Mouse (Mus musculus): ENCODE measurements around the gene Eid1.

The Eid1 gene

DNA sequence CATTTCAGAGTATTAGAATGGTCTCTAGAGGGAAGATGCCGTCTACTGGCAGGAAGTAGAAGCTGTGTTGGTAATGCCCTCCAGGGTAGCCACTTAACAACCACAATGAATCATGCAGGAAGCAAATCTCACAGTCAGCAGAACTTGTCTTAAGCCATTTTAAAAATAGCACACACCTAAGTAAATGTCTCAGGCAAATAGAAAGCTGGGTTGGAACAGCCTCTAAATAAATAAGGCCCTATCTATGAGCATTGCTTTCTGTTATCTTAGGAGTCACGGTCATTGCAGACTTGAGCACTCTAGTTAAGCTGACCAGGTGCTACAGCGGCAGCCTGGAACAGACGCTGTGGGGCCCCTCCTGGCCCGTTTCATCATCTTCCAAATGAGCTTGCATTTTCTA, 5.7 kb upstream of the Eid1 start:
- in situ Hi-C loops (cut with MboI): loop anchor here (25.0 kb wide), 1 partner anchor 845 kb away; the partner anchor contains the start of gene Atp8b4

DNA sequence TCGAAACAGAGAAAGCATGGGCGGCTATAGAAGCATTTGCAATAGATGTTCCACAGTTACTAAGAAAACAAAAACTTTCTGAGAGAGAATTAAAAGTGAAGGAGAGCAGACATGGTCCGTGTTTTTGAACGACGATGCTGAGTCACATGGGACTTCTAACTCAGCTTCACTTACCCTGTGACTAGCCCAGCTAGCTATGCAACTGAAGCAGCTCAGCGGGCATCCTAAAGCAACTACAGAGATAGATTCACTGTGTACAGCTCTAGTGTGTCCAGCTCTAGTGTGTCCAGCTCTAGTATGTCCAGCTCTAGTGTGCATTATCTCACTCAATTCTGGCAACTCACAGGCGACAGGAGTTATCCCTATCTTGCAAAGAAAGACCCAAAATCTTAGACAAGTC, 5.2 kb upstream of the Eid1 start:
- in situ Hi-C loops (cut with MboI): loop anchor here (25.0 kb wide), 1 partner anchor 845 kb away; the partner anchor contains the start of gene Atp8b4

DNA sequence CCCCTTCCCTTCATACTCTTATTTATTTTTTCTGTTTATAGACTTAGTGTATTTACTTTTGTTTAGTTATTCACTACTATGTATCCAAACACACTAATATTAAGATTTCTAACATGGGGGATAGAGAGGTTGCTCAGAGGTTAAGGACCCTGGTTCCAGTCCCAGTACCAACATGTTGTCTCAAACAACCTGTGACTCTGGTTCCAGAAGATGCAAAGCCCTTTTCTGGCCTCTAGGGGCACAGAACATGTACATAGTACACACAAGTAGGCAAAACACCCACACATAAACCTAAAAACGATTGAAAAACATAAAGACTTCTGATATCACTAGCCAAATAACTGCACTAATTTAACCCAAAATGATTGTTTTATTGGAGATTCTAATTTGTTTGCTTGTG, 2.0 kb upstream of the Eid1 start:
- in situ Hi-C loops (cut with MboI): loop anchor here (25.0 kb wide), 1 partner anchor 841 kb away; the partner anchor contains the start of gene Atp8b4

DNA sequence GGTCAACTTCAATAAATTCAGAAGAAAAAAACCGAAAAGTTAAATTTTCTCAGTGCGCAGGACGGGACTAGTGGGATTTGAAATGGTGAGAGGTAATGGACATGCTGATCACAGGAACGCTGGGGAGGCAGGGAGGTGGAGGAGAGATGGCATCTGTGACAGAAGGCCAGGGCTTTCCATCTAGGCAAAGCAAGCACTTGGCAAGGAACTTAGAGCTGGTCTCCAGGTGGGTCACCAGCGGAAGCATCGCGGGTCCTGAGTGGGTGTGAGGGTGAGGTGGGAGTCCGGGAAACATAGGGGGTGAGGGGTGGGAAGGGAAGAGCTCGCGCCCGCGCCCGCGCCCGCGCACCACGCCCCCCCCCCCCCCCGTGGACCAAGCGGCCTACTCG, 333 bp upstream of the Eid1 start:
- in situ Hi-C loops (cut with MboI): loop anchor here (25.0 kb wide), 1 partner anchor 840 kb away; the partner anchor contains the start of gene Atp8b4

DNA sequence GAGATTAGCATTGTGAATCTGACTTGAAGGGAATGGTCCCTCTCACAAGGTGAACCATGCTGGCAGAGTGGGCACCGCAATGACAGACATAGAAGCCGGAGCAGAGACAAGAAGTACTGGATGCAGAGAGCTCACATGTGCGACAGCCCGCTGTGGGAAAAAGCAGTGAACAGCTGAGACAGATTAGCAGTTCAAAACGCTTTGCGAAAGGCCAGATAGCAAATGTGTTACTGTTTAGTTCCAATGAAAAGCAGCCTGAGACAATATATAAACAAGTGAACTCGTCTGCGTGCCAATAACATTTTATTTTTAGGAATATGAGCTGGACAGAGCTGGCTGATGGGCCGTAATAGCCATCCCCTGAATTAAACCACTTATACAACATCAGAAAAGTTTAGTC, 8.9 kb downstream of the Eid1 start:
- in situ Hi-C loops (cut with MboI): no loop called here

DNA sequence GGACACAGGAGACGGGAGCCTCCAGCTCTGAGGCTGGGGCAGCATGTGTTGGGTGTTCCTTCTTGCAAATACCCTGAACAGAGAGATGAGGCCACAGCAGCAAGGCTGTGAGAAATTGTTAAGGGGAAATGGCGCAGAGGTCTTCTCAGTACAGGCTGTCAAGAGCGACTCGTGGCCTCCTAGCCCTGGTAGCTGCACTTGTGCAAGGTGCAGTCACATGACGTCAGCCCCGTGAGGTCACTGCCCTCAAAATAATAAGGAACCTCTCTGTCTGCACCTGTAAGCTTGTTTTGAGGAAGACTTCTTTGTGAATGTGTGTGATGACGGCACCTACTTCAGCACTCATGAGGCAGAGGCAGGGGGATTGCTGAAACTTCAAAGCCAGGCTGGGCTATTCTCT, 11.0 kb downstream of the Eid1 start:
- in situ Hi-C loops (cut with MboI): no loop called here

DNA sequence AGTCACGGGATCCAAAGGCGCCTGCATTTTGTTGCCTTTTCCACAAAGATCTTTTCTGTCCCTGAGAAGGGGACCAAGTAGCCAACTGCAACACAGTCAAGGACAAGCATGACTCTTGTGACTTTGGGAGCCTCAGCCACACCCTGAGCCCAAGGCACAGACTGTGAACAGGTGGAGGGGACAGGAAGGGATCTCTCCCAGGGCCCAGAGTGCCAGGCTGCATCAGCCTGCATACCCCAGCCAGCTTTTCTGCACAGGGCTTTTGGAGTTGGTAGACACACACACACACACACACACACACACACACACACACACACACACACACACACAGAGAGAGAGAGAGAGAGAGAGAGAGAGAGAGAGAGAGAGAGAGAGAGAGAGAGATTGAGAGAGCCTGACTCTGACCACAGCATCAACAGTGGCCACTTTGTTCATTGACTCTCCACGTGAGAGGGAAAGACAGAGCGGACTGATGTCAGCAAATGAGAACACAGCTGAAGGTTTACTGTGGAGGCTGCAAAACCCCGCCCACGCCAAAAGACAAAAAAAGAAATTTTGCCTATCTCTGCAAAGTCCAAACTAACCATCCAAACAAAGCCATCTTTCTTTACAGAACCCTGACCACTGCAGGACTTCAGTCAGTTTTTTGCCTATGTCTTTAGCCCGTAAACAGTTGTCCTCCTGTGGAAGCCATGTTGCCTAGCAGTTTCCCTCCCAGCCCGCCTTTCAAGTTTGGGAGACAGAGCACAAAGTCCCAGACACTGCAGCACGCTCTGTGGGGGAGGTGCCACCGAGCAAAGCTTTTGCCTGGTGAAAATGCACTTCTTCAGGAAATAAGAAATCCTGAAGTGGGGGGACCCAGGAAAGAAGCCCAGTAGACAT, 11.9 kb downstream of the Eid1 start:
- in situ Hi-C loops (cut with MboI): no loop called here

DNA sequence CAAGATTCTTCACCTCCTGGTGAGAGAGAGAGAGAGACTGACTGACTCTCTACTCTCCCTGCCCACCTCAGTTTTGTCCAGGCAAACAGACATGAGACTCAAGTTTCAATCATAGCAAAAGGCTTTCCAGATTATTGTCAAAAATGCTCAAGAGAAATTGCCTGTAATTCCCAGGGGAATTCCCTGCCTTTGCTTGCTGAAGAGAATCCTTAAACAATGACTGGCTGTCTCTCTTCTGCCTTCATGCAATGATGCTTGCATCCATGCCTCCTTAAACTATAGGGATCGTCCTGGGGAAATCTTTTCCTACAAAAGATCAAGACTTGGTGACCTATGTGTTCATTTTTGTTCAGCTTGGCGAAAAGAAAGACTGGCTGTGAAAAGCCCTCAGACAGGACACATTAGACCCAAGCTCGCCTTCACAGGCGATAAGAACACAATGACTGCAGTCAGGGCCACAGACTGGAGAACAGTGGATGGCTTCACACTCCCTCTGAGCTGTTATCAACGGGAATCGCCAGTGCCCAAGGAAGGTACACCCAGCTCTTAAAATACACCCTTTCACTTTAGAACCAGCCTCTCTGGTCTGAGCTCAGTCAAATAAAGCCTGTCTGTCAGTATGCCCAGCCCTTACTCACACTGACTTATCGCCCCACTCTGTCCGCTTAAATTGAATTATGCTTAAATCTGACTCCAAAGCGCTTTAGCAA, 12.7 kb downstream of the Eid1 start:
- in situ Hi-C loops (cut with MboI): no loop called here

DNA sequence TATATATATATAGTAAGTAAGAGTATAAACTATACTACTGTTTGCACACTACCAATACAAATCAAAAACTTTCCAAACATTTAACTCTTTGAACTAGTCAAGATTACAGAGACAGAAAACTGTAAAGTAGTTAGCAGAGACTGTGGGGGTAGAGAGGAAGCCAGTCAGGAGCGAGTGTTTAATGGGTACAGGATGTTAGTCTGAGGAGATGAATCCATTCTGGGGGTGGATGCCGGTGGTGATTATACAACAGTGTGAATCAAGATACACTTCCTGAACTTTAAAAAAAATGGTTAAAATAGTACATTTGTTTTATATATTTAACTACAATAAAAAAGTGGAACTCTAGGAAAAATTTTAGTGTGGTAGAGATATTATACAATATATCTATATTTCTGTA, 19.1 kb downstream of the Eid1 start:
- in situ Hi-C loops (cut with MboI): no loop called here

DNA sequence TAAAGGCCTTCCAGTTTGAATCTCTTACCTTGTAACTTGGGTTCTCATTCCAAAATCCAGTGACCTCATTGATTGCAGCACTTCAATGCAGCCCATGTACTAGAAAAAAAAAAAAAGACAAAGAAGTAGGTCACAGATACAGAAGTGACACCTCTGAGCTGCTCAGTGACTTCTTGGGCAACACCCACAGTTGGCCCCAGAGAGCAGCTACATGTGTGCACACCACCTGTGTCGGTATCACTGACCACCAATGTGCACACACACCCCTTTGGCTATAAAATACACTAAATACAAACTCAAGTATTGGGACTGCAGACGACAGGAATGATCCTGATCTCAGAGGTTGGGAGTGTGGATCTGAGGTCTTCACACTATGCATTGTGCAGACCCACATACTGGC, 21.9 kb downstream of the Eid1 start:
- in situ Hi-C loops (cut with MboI): no loop called here

DNA sequence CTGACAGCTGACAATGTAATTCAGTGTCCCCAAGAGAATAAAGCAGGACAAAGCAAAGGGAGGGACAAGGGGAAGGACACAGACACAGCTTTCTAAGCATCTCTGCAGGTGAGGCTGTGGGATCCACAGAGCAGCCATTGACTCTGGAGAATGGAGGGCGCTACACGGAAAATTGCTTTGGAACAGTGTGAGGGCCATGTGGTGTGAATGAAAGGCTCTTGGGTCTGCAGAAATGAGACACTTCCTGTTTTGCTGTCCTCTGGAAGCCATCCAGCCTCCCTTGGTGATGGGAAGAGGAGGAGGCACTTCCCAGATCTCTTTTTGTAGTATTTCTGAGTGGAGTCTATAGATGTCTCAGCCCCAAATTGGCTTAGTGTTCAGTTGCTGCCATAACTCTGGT, 23.3 kb downstream of the Eid1 start:
- in situ Hi-C loops (cut with MboI): no loop called here

DNA sequence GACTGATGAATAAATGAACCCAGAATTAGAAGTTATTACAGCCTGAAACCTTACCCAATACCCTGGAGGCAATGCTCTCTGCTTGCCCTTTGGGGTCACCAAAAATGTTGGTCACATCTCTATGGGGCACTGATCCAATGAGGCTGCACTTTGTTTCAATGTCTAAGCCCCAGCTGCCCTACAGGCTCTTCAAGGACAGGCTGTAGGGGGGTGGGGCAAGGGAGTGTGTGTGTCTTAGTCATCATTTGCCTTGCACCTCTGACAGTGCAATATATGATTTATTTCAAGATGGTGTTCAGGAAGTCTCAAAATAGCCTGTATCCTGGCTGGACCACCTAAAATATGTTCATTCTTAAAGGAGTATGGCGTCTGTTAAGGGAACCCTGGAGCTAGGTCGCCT, 28.7 kb downstream of the Eid1 start:
- in situ Hi-C loops (cut with MboI): no loop called here

DNA sequence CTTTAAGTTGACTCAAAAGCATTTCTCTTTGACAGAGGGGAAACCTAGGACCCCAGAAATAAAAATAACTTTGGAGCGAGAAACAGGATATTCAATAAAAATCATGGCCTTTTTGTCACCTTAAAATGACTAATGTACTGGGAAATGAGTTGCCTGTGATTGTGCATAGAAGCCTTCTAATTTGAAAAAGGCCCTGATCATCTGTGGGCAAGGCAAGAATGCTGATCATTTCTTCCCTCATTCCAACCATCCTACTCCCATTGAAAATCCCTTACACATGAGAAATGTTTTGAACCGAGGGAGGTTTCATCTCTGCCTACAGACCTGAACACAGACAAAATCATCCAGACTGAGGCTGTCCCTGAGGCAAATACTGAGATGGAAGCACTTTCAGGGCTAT, 30.0 kb downstream of the Eid1 start:
- in situ Hi-C loops (cut with MboI): no loop called here

DNA sequence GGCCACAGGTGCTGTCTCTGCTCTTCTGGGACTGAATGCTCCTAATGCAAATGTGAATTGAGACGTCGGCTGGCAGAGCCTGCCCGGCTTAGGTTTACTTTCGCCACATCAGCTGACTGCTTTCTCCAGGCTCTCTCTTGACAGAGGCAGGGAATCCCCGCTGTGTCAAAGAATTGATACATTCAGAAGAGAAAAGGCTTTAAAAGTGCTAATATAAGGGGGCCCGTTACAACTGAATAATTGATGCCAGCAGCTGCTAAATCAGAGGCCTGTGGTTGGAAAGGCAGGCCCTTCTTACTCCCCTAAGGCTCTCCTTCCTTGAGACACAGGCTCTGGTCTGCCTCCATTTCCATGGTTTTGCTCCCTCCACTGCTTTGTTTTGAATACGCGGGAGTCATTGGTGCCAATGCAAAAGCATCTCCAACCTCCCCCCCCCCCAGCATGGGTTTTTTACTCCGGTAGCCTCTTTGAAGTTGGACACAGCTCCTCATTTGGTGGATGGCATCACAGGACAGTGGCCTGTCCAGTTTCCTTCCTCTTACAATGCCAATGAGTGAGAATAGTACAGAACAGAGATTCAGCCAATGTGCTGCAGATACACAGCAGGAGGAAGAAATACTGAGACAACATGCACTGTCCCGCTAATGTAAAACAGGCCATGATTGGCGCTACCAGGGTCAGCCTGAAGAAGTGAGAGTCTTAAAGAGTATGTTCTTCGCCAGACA, 32.2 kb downstream of the Eid1 start:
- in situ Hi-C loops (cut with MboI): no loop called here

DNA sequence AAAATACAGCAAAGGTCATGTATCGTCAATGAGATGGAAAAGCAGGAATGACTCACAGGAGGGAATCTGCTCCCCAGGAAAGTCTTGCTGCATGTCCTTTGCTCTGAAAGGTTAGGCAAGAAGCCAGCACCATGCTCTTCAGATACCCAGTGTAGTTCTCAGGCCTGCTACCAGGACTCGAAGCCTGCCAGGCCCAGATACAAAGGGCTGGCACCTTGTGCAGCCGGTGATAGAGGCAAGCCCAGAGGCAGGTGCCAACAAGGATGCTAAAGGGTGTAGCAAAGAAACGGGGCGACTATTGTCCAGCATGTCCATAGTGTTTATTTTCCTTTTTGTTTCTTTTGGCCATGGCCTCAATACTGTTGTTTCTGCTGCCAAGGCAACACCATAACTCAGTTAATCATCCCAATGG, 33.6 kb downstream of the Eid1 start:
- in situ Hi-C loops (cut with MboI): no loop called here

DNA sequence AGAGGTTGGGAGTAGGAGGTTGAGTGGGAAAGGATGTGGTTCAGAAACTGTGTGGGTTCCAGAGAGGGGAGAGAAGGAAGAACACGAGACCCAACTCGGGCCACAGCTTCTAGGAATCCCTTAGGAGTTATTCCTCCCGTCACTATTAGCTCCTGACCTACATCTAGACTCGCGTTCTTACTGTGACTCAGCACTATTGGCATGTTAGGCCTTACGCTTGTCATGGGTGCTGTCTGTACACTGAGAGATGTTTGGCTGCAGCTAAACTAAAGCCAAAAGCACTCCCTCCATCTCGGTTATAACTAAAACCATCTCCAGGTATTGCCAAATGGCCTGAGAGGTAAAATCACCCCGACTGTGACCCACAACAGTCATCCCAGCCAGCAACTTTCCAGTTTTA, 43.7 kb downstream of the Eid1 start:
- in situ Hi-C loops (cut with MboI): no loop called here

DNA sequence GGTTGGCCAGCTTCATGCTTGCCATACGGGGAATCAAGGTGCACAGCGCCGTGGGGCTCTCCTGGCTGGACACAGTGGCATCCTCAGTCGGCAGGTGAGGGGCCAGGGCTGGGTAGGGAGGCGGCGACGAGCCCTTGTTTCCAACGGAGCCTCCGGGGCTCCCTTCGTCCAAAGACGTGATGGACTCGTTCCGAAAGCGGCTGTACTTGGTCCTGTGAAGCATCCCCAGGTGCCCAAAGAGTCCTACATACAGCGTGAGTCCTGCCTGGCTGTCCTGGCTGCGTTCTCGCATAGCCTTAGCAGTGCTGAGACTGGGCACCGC, 50.2 kb downstream of the Eid1 start:
- in situ Hi-C loops (cut with MboI): no loop called here

DNA sequence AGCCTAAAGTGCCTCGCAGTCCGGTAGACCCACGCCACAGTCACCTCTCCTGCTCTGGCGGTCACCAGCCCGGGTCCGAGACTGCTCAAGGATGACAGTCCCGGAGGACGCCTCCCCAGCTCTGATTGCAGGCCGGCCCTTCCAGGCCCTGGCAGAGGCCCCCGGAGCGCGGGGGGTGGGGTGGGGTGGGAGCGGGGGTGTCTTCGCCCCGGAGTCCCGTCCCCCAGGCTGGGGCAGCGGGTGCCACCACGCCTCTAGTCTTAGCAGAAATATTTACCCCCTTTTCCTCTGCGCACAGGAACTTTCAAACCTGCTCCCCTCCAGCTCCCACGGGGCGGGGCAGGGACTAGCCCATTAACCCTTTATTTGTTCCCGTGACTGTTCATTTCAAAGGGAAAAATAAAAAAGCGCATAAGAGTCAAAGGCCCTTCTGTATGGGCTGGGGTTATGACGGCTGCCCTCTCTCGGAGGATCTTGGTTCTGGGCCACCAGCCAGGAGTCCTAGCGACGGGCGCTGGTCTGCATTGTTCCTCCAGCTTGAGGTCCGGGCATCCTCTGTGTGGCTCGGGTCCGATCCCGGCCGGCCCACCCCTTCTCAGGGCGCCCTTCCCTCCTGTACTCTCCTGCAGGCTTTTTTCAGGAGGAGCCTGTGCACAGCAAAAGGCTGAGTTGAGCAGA, 50.7 kb downstream of the Eid1 start:
- in situ Hi-C loops (cut with MboI): no loop called here

DNA sequence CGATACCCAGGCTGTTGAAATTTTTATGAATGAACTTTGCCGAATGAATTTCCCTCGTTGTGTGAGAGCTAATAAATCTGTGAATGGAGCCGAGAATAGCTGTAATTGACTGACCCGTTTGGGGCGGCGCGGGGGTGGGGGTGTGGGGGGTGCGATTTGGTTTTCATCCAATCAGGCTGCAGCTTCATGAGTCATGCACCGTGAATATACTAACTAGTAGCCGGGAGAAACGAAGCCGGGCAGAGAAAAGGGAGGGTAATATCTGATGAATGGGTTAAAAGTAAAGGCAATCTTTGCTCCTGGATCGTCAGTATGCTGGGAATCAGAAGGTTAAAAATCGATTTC, 51.2 kb downstream of the Eid1 start, which contains the start of gene Shc4:
TSS of gene Shc4 (minus strand) at position 63 of the 345 bp plus-strand sequence.
- in situ Hi-C loops (cut with MboI): no loop called here

All from mature B cell (primary cell).